Mouse (Mus musculus) C2C12 (cell line): ENCODE measurements around the gene Suv39h2.

Source experiments
- CEBPB ChIP-seq: IDR thresholded peaks from one replicate; pipeline ENCODE4 v1.6.1; 2011; ENCODE audit warnings: low read depth, mild to moderate bottlenecking, control low read depth, moderate library complexity
- CTCF ChIP-seq: IDR thresholded peaks from one replicate; pipeline ENCODE4 v1.5.1; 2011; ENCODE audit not compliant: control insufficient read depth, insufficient read depth, insufficient read length
- MYOD1 ChIP-seq: IDR thresholded peaks from one replicate; pipeline ENCODE4 v1.6.1; 2011; ENCODE audit warnings: low read depth; ENCODE audit not compliant: control insufficient read depth, insufficient read length
- USF1 ChIP-seq: IDR thresholded peaks from one replicate; pipeline ENCODE4 v1.6.1; 2011; ENCODE audit warnings: low read depth, mild to moderate bottlenecking, control low read depth, moderate library complexity

GRCm38 (mm10) chr2:3475746-3476251 is 968 bp upstream of the Suv39h2 start:
- TF ChIP-seq CTCF, result no peak
- TF ChIP-seq USF1, result no peak
- no peak for TF ChIP-seq MYOD1
- TF ChIP-seq CEBPB, result no peak
